ENCODE assay signal across 14 mouse cellular contexts in the genomic region with DNA sequence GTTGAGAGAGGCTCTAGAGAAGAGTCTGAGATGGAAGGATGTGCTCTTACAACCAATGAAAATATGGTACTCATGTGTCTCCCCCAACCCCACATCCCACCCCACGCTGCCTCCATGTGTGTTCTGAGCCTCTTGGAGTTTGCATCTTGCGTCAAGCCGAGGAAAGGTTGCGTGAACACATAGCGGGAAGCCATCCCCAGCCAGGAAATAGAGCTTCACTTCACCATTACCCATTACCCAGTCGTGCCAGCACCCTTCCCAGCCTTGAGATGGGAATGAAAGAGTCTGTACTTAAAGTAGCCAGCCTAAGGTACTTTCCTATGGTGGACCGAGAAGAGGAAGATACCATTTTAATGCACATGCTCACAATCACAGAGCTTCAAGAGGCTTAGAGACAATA.
"Had no signal": no experiment of that assay in that cellular context is flagged by ENCODE, and none has a peak within 500 bp of the region (broad histone marks: within the 10 kb centered on the region; RNA-seq: fewer than 3 reads in every experiment).

No protein-coding gene starts in this region.

- H3K36me3 ChIP-seq: limb, embryonic 13.5 days; midbrain, embryonic 12.5 days; neural tube, embryonic 15.5 days had no signal

- H3K4me2 ChIP-seq: limb, embryonic 13.5 days; lung, embryonic 14.5 days; midbrain, embryonic 12.5 days; neural tube, embryonic 15.5 days had no signal

- H3K4me3 ChIP-seq: limb, embryonic 13.5 days; midbrain, embryonic 12.5 days; neural tube, embryonic 15.5 days had no signal

- H3K9ac ChIP-seq: limb, embryonic 13.5 days; liver, embryonic 14.5 days; lung, embryonic 14.5 days; midbrain, embryonic 12.5 days; neural tube, embryonic 15.5 days had no signal

- H3K27me3 ChIP-seq: limb, embryonic 13.5 days; midbrain, embryonic 12.5 days; neural tube, embryonic 15.5 days had no signal

- DNase-seq: kidney, adult 11 months; kidney, adult 9 months; kidney, postnatal 36 days; left cerebral cortex, postnatal 4 days; lung, embryonic 14.5 days; lung, postnatal 10 days; lung, postnatal 4 days; right cerebral cortex, adult 18-20 months; right cerebral cortex, postnatal 25 days had no signal

- H3K9me3 ChIP-seq: limb, embryonic 13.5 days; midbrain, embryonic 12.5 days; neural tube, embryonic 15.5 days had no signal

- H3K27ac ChIP-seq: kidney, postnatal 0 days; limb, embryonic 13.5 days; liver, embryonic 14.5 days had no signal
